Mouse (Mus musculus) stomach, postnatal 0 days (tissue): ENCODE measurements around the gene Rorb. TPM values are rescaled to one million over a fixed set of nuclear protein-coding genes. Genes with fewer than 3 reads are reported as not detected.

ENCODE experiments used
- ATAC-seq: fragments of 200-750 bp; cut with Nextera tagmentation; 2 replicates; pipeline ENCODE4 v1.8.0; 2017; ENCODE audit not compliant: low FRiP score, low TSS enrichment
- DNase-seq: peaks from one replicate; pipeline ENCODE4 v3.0.0-alpha.2; 2016; ENCODE audit warnings: low spot score
- H3K27ac ChIP-seq: fragments of 300-500 bp; sonication (generic); replicated peaks from 2 replicates; pipeline ENCODE4 v1.5.1; 2014; ENCODE audit warnings: mild to moderate bottlenecking, control low read depth
- H3K27me3 ChIP-seq: fragments of 300-500 bp; sonication (generic); 2 replicates; pipeline ENCODE4 v1.6.1; 2014; ENCODE audit warnings: low read length; ENCODE audit not compliant: control insufficient read depth, insufficient read depth
- H3K36me3 ChIP-seq: fragments of 300-500 bp; sonication (generic); 2 replicates; pipeline ENCODE4 v1.6.1; 2014; ENCODE audit warnings: low read length, mixed read lengths; ENCODE audit not compliant: control insufficient read depth, insufficient read depth
- H3K4me1 ChIP-seq: fragments of 300-500 bp; sonication (generic); replicated peaks from 2 replicates; pipeline ENCODE4 v1.6.1; 2014; ENCODE audit warnings: antibody characterized with exemption; ENCODE audit not compliant: control insufficient read depth, insufficient read depth
- H3K4me2 ChIP-seq: fragments of 300-500 bp; sonication (generic); replicated peaks from 2 replicates; pipeline ENCODE4 v1.6.1; 2014; ENCODE audit warnings: low read depth, mild to moderate bottlenecking, control low read depth, moderate library complexity
- H3K4me3 ChIP-seq: fragments of 300-500 bp; sonication (generic); 2 replicates; pipeline ENCODE4 v1.5.1; 2014; ENCODE audit warnings: low read depth, low read length, control low read depth
- H3K9ac ChIP-seq: fragments of 300-500 bp; sonication (generic); 2 replicates; pipeline ENCODE4 v1.6.1; 2014; ENCODE audit warnings: mild to moderate bottlenecking, low read length, control low read depth, mixed read lengths
- H3K9me3 ChIP-seq: fragments of 300-500 bp; sonication (generic); 2 replicates; pipeline ENCODE4 v1.6.1; 2016; ENCODE audit warnings: low read length; ENCODE audit not compliant: control insufficient read depth
- CTCF ChIP-seq: IDR thresholded peaks from 2 replicates; pipeline ENCODE4 v1.5.1; 2016; ENCODE audit warnings: antibody characterized with exemption, low read depth, mild to moderate bottlenecking, moderate library complexity
- EP300 ChIP-seq: optimal IDR thresholded peaks from 2 replicates; pipeline ENCODE3; 2016; ENCODE audit warnings: antibody characterized with exemption
- WGBS: fragments of 180-500 bp; shearing (Covaris S2); extraction: QIAGEN DNeasy Blood & Tissue Kit; methylation state at CpG from one replicate; pipeline ENCODE4 v1.1.7; 2014; 5-methylcytosine and 5-hydroxymethylcytosine counted together
- polyA plus RNA-seq: library from polyadenylated mRNA; unstranded; fragments of >200 nt; fragmentation: Nextera tagmentation; extraction: Ambion mirVana; gene quantifications from 2 replicates; pipeline ENCODE4 v1.2.1, GENCODE M21; 2015

Rorb gene
- polyA plus RNA-seq, 1 experiment from 2014 or later: 0.11 TPM

DNA sequence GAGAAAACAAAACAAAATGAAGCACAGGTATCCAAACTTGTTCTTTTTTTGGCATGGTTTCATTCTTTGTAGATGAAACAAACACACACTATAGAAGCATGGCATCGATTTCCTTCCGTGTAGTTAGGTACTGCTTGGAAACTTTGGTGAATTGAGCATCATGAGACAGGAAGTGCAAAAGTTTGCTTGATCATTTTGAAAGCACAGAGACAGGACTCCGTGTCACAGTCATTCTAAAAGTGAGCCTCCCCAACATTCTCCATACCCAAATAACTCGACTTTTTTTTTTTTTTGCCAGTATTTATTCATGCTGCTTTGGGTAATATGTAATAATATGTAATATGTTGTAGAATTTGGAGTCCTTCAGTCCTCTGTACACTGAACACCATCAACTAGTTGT, 1.2 kb upstream of the Rorb start:
- 60% methylated on average over 4 of the region's 4 CpGs for WGBS
- Histone ChIP-seq H3K4me1 (no peaks in the 10 kb centered on the region), H3K9me3 (no peaks in the 10 kb centered on the region), H3K9ac (no peak overlapping the region), H3K4me2 (no peak overlapping the region), H3K27me3 (no peaks in the 10 kb centered on the region; the same call in 1 of the 2 replicates), H3K36me3 (no peaks in the 10 kb centered on the region), H3K4me3 (no peak overlapping the region), H3K27ac (no peak overlapping the region)
- no peak for ATAC-seq
- TF ChIP-seq CTCF (no peak), EP300 (no peak)
- no peak for DNase-seq

- peak overlapping the region; percentile 45 for H3K4me3 ChIP-seq
- no peaks in the 10 kb centered on the region; the same call in 1 of the 2 replicates for H3K27me3 ChIP-seq
- H3K27ac ChIP-seq: no peak overlapping the region
- TF ChIP-seq CTCF (no peak), EP300 (no peak)
- peak; percentile 22 for DNase-seq
- H3K9me3 ChIP-seq: no peaks in the 10 kb centered on the region
- no peak overlapping the region for H3K9ac ChIP-seq
- no peaks in the 10 kb centered on the region for H3K36me3 ChIP-seq
- 3% methylated on average over 12 of the region's 12 CpGs for WGBS
- H3K4me2 ChIP-seq: peak overlapping the region; percentile 86
- H3K4me1 ChIP-seq: no peaks in the 10 kb centered on the region
- peak; percentile 24; the same call in 1 of the 2 replicates for ATAC-seq
Measured at GRCm38 (mm10) chr19:19111428-19112170, 603 bp upstream of the Rorb start.

- TF ChIP-seq CTCF: no peak
- TF ChIP-seq EP300: no peak
- H3K27me3 ChIP-seq: no peaks in the 10 kb centered on the region; the same call in 1 of the 2 replicates
- H3K36me3 ChIP-seq: no peaks in the 10 kb centered on the region
- H3K4me1 ChIP-seq: no peaks in the 10 kb centered on the region
- no peaks in the 10 kb centered on the region for H3K9me3 ChIP-seq
- peak overlapping the region; percentile 45 for H3K4me3 ChIP-seq
- 2% methylated on average over 49 of the region's 49 CpGs for WGBS
- ATAC-seq (peak; percentile 48), DNase-seq (peak; percentile 45)
- H3K27ac ChIP-seq: no peak overlapping the region
- H3K4me2 ChIP-seq: peak overlapping the region; percentile 86
- peak overlapping the region; percentile 38 for H3K9ac ChIP-seq
Measured at GRCm38 (mm10) chr19:19110011-19110768, 806 bp downstream of the Rorb start.

- DNase-seq (no peak), ATAC-seq (no peak)
- Histone ChIP-seq H3K36me3 (no peaks in the 10 kb centered on the region), H3K4me2 (no peak overlapping the region), H3K27ac (no peak overlapping the region), H3K9me3 (no peaks in the 10 kb centered on the region), H3K9ac (no peak overlapping the region), H3K4me3 (no peak overlapping the region), H3K4me1 (no peaks in the 10 kb centered on the region), H3K27me3 (no peaks in the 10 kb centered on the region; the same call in 1 of the 2 replicates)
- TF ChIP-seq EP300 (no peak), CTCF (no peak)
- whole genome bisulfite sequencing: 51% methylated on average over 13 of the region's 13 CpGs
Measured at GRCm38 (mm10) chr19:19108596-19109381, 2.2 kb downstream of the Rorb start.

- H3K27me3 ChIP-seq: no peaks in the 10 kb centered on the region; the same call in 1 of the 2 replicates
- ATAC-seq: no peak
- 82% methylated on average over 2 of the region's 2 CpGs for WGBS
Measured at GRCm38 (mm10) chr19:19104581-19104980, 6.4 kb downstream of the Rorb start.

More at GRCm38 (mm10) chr19:19104581-19104980, 6.4 kb downstream of the Rorb start:
- no peak for TF ChIP-seq EP300
- no peak for TF ChIP-seq CTCF
- no peak overlapping the region for H3K9ac ChIP-seq
- H3K4me3 ChIP-seq: no peak overlapping the region
- H3K27ac ChIP-seq: no peak overlapping the region
- no peak overlapping the region for H3K4me2 ChIP-seq
- H3K4me1 ChIP-seq: no peaks in the 10 kb centered on the region
- no peaks in the 10 kb centered on the region for H3K9me3 ChIP-seq
- DNase-seq: no peak
- H3K36me3 ChIP-seq: no peaks in the 10 kb centered on the region
